Mouse (Mus musculus) MEL (cell line): Measurements from ENCODE around the gene Carnmt1. TPM values are rescaled to one million over a fixed set of nuclear protein-coding genes. Genes with fewer than 3 reads are reported as not detected.
"Not testable (repeated sequence)": the region's sequence is repeated elsewhere in the genome, so short reads cannot be mapped to it uniquely, and the experiment has no call there.

Experiments used
- DNase-seq: peaks from one replicate; pipeline ENCODE4 v3.0.0; 2011; ENCODE audit warnings: low read depth, low spot score
- H3K27ac ChIP-seq: 2 replicates; pipeline ENCODE4 v1.5.1; 2012; ENCODE audit warnings: low read depth, mild to moderate bottlenecking, control low read depth, low read length, moderate library complexity; ENCODE audit not compliant: control insufficient read depth
- H3K27me3 ChIP-seq, 2 experiments: fragments of 150-350 bp in 1 of 2; sonication (generic) in 1 of 2; 2 replicates each; pipeline ENCODE4 v1.6.1; 2012; ENCODE audit warnings: low read length in 2 of 2, mild to moderate bottlenecking in 2 of 2, improper control_type of control experiment in 1 of 2, moderate library complexity in 1 of 2; ENCODE audit not compliant: insufficient read depth in 2 of 2, control insufficient read depth in 1 of 2
- H3K36me3 ChIP-seq, 2 experiments: 2 replicates each; pipeline ENCODE4 v1.6.1; 2012 to 2014; ENCODE audit warnings: low read length in 2 of 2, improper control_type of control experiment in 1 of 2, inconsistent platforms in 1 of 2, mild to moderate bottlenecking in 1 of 2; ENCODE audit not compliant: insufficient read depth in 2 of 2, control insufficient read depth in 1 of 2
- H3K4me1 ChIP-seq, 2 experiments: fragments of 150-350 bp in 1 of 2; sonication (generic) in 1 of 2; 2 replicates each; pipeline ENCODE4 v1.6.1; 2012; ENCODE audit warnings: low read length in 2 of 2, improper control_type of control experiment in 1 of 2, mild to moderate bottlenecking in 1 of 2; ENCODE audit not compliant: insufficient read depth in 2 of 2, control insufficient read depth in 1 of 2
- H3K4me3 ChIP-seq, 2 experiments: fragments of 150-350 bp in 1 of 2; sonication (generic) in 1 of 2; 2 replicates each; pipeline ENCODE4 v1.5.1; 2012; ENCODE audit warnings: low read depth in 2 of 2, low read length in 2 of 2, mild to moderate bottlenecking in 2 of 2, moderate library complexity in 2 of 2, control low read depth in 1 of 2, improper control_type of control experiment in 1 of 2; ENCODE audit not compliant: control insufficient read depth in 1 of 2, insufficient read depth in 1 of 2
- H3K79me2 ChIP-seq: 2 replicates; pipeline ENCODE4 v1.6.1; 2012; ENCODE audit warnings: mild to moderate bottlenecking, low read length, moderate library complexity; ENCODE audit not compliant: control insufficient read depth, poor library complexity, insufficient read depth
- H3K9ac ChIP-seq: 2 replicates; pipeline ENCODE4 v1.6.1; 2012; ENCODE audit warnings: low read depth, mild to moderate bottlenecking, control low read depth, low read length, moderate library complexity; ENCODE audit not compliant: control insufficient read depth, poor library complexity, severe bottlenecking
- H3K9me3 ChIP-seq: fragments of 150-350 bp; sonication (generic); replicated peaks from 2 replicates; pipeline ENCODE4 v1.6.1; 2012; ENCODE audit warnings: mild to moderate bottlenecking, low read length, improper control_type of control experiment, moderate library complexity; ENCODE audit not compliant: insufficient read depth
- CHD1 ChIP-seq: IDR thresholded peaks from 2 replicates; pipeline ENCODE4 v1.6.1; 2012; ENCODE audit warnings: low read depth, mild to moderate bottlenecking, inconsistent platforms, low read length, improper control_type of control experiment
- CHD2 ChIP-seq: IDR thresholded peaks from 2 replicates; pipeline ENCODE4 v1.6.1; 2011; ENCODE audit warnings: low read length, improper control_type of control experiment
- CTCF ChIP-seq, 3 experiments: IDR thresholded peaks in 2 of 3; conservative IDR thresholded peaks in 1 of 3; 2 replicates each; pipeline ENCODE4 v1.5.1; 2011 to 2012; ENCODE audit warnings: low read length in 3 of 3, low read depth in 2 of 3, mild to moderate bottlenecking in 2 of 3, improper control_type of control experiment in 1 of 3, inconsistent platforms in 1 of 3, mixed read lengths in 1 of 3, moderate library complexity in 1 of 3; ENCODE audit not compliant: control insufficient read depth in 1 of 3, insufficient read depth in 1 of 3, poor library complexity in 1 of 3, severe bottlenecking in 1 of 3
- E2F4 ChIP-seq: IDR thresholded peaks from 2 replicates; pipeline ENCODE4 v1.6.1; 2011; ENCODE audit warnings: low read depth, low read length, improper control_type of control experiment, borderline replicate concordance
- ELF1 ChIP-seq: IDR thresholded peaks from 2 replicates; pipeline ENCODE4 v1.6.1; 2014; ENCODE audit warnings: low read depth, mild to moderate bottlenecking, inconsistent platforms, low read length, improper control_type of control experiment, moderate library complexity
- EP300 ChIP-seq, 2 experiments: IDR thresholded peaks; 2 replicates each; pipeline ENCODE4 v1.6.1; 2011; ENCODE audit warnings: improper control_type of control experiment in 2 of 2, low read length in 2 of 2, low read depth in 1 of 2, mild to moderate bottlenecking in 1 of 2
- ETS1 ChIP-seq: IDR thresholded peaks from 2 replicates; pipeline ENCODE4 v1.6.1; 2012; ENCODE audit warnings: low read depth, mild to moderate bottlenecking, inconsistent platforms, low read length, improper control_type of control experiment, moderate library complexity
- GABPA ChIP-seq: IDR thresholded peaks from 2 replicates; pipeline ENCODE4 v1.6.1; 2012; ENCODE audit warnings: low read depth, mild to moderate bottlenecking, inconsistent platforms, low read length, improper control_type of control experiment, moderate library complexity
- GATA1 ChIP-seq: IDR thresholded peaks from 2 replicates; pipeline ENCODE4 v1.6.1; 2011; ENCODE audit warnings: low read depth, low read length, improper control_type of control experiment
- HCFC1 ChIP-seq: IDR thresholded peaks from 2 replicates; pipeline ENCODE4 v1.6.1; 2012; ENCODE audit warnings: low read depth, mild to moderate bottlenecking, inconsistent platforms, low read length, improper control_type of control experiment, moderate library complexity
- KAT2A ChIP-seq: conservative IDR thresholded peaks from 2 replicates; pipeline ENCODE4 v1.6.1; 2012; ENCODE audit warnings: low read depth, low read length, improper control_type of control experiment, inconsistent platforms
- MAX ChIP-seq: IDR thresholded peaks from 2 replicates; pipeline ENCODE4 v1.6.1; 2011; ENCODE audit warnings: low read length, improper control_type of control experiment
- MAZ ChIP-seq: IDR thresholded peaks from 2 replicates; pipeline ENCODE4 v1.6.1; 2012; ENCODE audit warnings: low read depth, mild to moderate bottlenecking, inconsistent platforms, low read length, improper control_type of control experiment
- MEF2A ChIP-seq: IDR thresholded peaks from 2 replicates; pipeline ENCODE4 v1.6.1; 2014; ENCODE audit warnings: low read depth, mild to moderate bottlenecking, inconsistent platforms, low read length, improper control_type of control experiment; ENCODE audit not compliant: poor library complexity, insufficient replicate concordance, severe bottlenecking; ENCODE audit errors: extremely low read depth
- MXI1 ChIP-seq: IDR thresholded peaks from 2 replicates; pipeline ENCODE4 v1.6.1; 2011; ENCODE audit warnings: mild to moderate bottlenecking, low read depth, low read length, improper control_type of control experiment
- MYB ChIP-seq: IDR thresholded peaks from 2 replicates; pipeline ENCODE4 v1.6.1; 2011; ENCODE audit warnings: mild to moderate bottlenecking, low read depth, low read length, improper control_type of control experiment
- MYC ChIP-seq: IDR thresholded peaks from 2 replicates; pipeline ENCODE4 v1.6.1; 2011; ENCODE audit warnings: low read depth, mild to moderate bottlenecking, low read length, improper control_type of control experiment, moderate library complexity
- NELFE ChIP-seq: IDR thresholded peaks from 2 replicates; pipeline ENCODE4 v1.6.1; 2011; ENCODE audit warnings: low read depth, low read length, improper control_type of control experiment
- NRF1 ChIP-seq: IDR thresholded peaks from 2 replicates; pipeline ENCODE4 v1.6.1; 2014; ENCODE audit warnings: low read depth, mild to moderate bottlenecking, inconsistent platforms, low read length, improper control_type of control experiment, moderate library complexity; ENCODE audit not compliant: poor library complexity, insufficient read depth, severe bottlenecking
- POLR2A ChIP-seq, 2 experiments: IDR thresholded peaks; 2 replicates each; pipeline ENCODE4 v1.6.1; 2011 to 2012; ENCODE audit warnings: low read length in 2 of 2, mild to moderate bottlenecking in 2 of 2, control low read depth in 1 of 2, improper control_type of control experiment in 1 of 2, low read depth in 1 of 2, moderate library complexity in 1 of 2; ENCODE audit not compliant: control insufficient read depth in 1 of 2, insufficient read depth in 1 of 2, poor library complexity in 1 of 2
- POLR2AphosphoS5 ChIP-seq: IDR thresholded peaks from 2 replicates; pipeline ENCODE4 v1.6.1; 2012; ENCODE audit warnings: low read depth, borderline replicate concordance, mild to moderate bottlenecking, inconsistent platforms, low read length, moderate library complexity, mixed read lengths
- SMC3 ChIP-seq: IDR thresholded peaks from 2 replicates; pipeline ENCODE4 v1.6.1; 2011; ENCODE audit warnings: low read depth, low read length, improper control_type of control experiment
- TAL1 ChIP-seq: IDR thresholded peaks from 2 replicates; pipeline ENCODE4 v1.6.1; 2012; ENCODE audit warnings: mild to moderate bottlenecking, inconsistent platforms, low read length, moderate library complexity, mixed read lengths
- UBTF ChIP-seq: IDR thresholded peaks from 2 replicates; pipeline ENCODE4 v1.6.1; 2012; ENCODE audit warnings: low read depth, mild to moderate bottlenecking, inconsistent platforms, low read length, improper control_type of control experiment, moderate library complexity, borderline replicate concordance; ENCODE audit not compliant: insufficient read depth
- USF1 ChIP-seq: IDR thresholded peaks from 2 replicates; pipeline ENCODE4 v1.6.1; 2014; ENCODE audit warnings: low read depth, mild to moderate bottlenecking, inconsistent platforms, low read length, improper control_type of control experiment, moderate library complexity
- USF2 ChIP-seq, 2 experiments: IDR thresholded peaks; 2 replicates each; pipeline ENCODE4 v1.6.1; 2011 to 2012; ENCODE audit warnings: improper control_type of control experiment in 2 of 2, low read length in 2 of 2, borderline replicate concordance in 1 of 2, inconsistent platforms in 1 of 2, low read depth in 1 of 2, mild to moderate bottlenecking in 1 of 2; ENCODE audit not compliant: insufficient read depth in 1 of 2
- ZC3H11A ChIP-seq: IDR thresholded peaks from 2 replicates; pipeline ENCODE4 v1.6.1; 2012; ENCODE audit warnings: low read depth, mild to moderate bottlenecking, inconsistent platforms, low read length, improper control_type of control experiment
- ZNF384 ChIP-seq: IDR thresholded peaks from 2 replicates; pipeline ENCODE4 v1.6.1; 2012; ENCODE audit warnings: low read depth, mild to moderate bottlenecking, inconsistent platforms, low read length, improper control_type of control experiment
- polyA plus RNA-seq, 2 experiments: library from polyadenylated mRNA; stranded (reverse) in 1 of 2; unstranded in 1 of 2; fragments of >175 nt in 1 of 2; fragments of >200 nt in 1 of 2; gene quantifications; 2 replicates each; pipeline versions ENCODE4 v1.2.1 to v1.2.4; 2012; ENCODE audit warnings: low replicate concordance in 2 of 2, low read depth in 1 of 2; ENCODE audit not compliant: insufficient read length in 2 of 2, insufficient read depth in 1 of 2, missing spikeins in 1 of 2
- total RNA-seq: library from RNA; depleted of rRNA; stranded (reverse); fragments of 300-350 nt; gene quantifications from 2 replicates; pipeline ENCODE4 v1.2.3, GENCODE M21; 2012

The Carnmt1 gene
- total and polyA plus RNA-seq, 3 experiments: 15.4 to 23.3 TPM; not detected in 1

- TF ChIP-seq UBTF (peak; percentile 96), CHD2 (no peak)
Measured at GRCm38 (mm10) chr19:18712866-18713300, 42.3 kb downstream of the Carnmt1 start, which contains the start of gene D030056L22Rik (continued).

- not testable (repeated sequence) for H3K4me1 ChIP-seq, H3K9me3 ChIP-seq
- peak overlapping the region; percentile 98 to 100 for H3K4me3 ChIP-seq
- peak overlapping the region; percentile 52 for H3K27ac ChIP-seq
- peak; percentile 47 for DNase-seq
- TF ChIP-seq POLR2A (IDR thresholded peaks at IDR 0.05; ENCODE audit: control insufficient read depth in 1 of 2, insufficient read depth in 1 of 2, low read depth in 1 of 2, low read length in 2 of 2, poor library complexity in 1 of 2): 0 out of 4 replicates have a peak, but pooled peaks of 1 of the 2 experiments have one; percentile 59
- TF ChIP-seq, all 39 proteins: peak for 1; not testable (repeated sequence) for 38
- H3K27me3 ChIP-seq: not testable (repeated sequence)
- Histone ChIP-seq H3K79me2 (peaks cover 39% of the 10 kb centered on the region), H3K36me3 (peaks cover 5 to 16% of the 10 kb centered on the region in 2 experiments), H3K9ac (peak overlapping the region; percentile 98)
Measured at GRCm38 (mm10) chr19:18713357-18713756, 42.8 kb downstream of the Carnmt1 start.

- DNase-seq: peak; percentile 88
- TF ChIP-seq MEF2A (no peak), KAT2A (no peak), MAZ (no peak), MYC (0 out of 2 replicates have a peak, but pooled peaks have one; percentile 21), USF1 (no peak; the same call in 1 of the 2 replicates), NRF1 (no peak), MAX (no peak), EP300 (IDR thresholded peaks at IDR 0.05; ENCODE audit: low read depth in 1 of 2, low read length in 2 of 2) (no peak), E2F4 (no peak), ZNF384 (no peak), MYB (no peak), MXI1 (0 out of 2 replicates have a peak, but pooled peaks have one; percentile 45), ZC3H11A (peak; percentile 22; the same call in 1 of the 2 replicates), TAL1 (no peak), CHD1 (no peak), CTCF (IDR thresholded peaks at IDR 0.05 in 2 of 3, conservative IDR thresholded peaks at IDR 0.05 in 1 of 3; ENCODE audit: control insufficient read depth in 1 of 3, insufficient read depth in 1 of 3, low read depth in 2 of 3, low read length in 3 of 3, poor library complexity in 1 of 3, severe bottlenecking in 1 of 3) (peak; percentile 46 to 83 (median 71)), ETS1 (no peak), USF2 (IDR thresholded peaks at IDR 0.05; ENCODE audit: borderline replicate concordance in 1 of 2, insufficient read depth in 1 of 2, low read depth in 1 of 2, low read length in 2 of 2) (no peak), SMC3 (peak; percentile 60), HCFC1 (no peak), CHD2 (no peak), POLR2AphosphoS5 (no peak), UBTF (no peak), GATA1 (no peak), NELFE (no peak), GABPA (no peak), ELF1 (no peak)
Measured at GRCm38 (mm10) chr19:18716374-18716773, 45.8 kb downstream of the Carnmt1 start.

More at GRCm38 (mm10) chr19:18716374-18716773, 45.8 kb downstream of the Carnmt1 start:
- Histone ChIP-seq H3K36me3 (peaks cover 12 to 16% of the 10 kb centered on the region in 2 experiments), H3K9me3 (no peaks in the 10 kb centered on the region), H3K9ac (no peak overlapping the region), H3K27me3 (no peaks in the 10 kb centered on the region), H3K27ac (no peak overlapping the region), H3K4me3 (no peak overlapping the region), H3K4me1 (peaks cover 0 to 6% of the 10 kb centered on the region in 2 experiments; a peak in 1 of 4 replicates), H3K79me2 (peaks cover 39% of the 10 kb centered on the region)
